Mouse (Mus musculus) right cerebral cortex, adult 2 months (tissue): ENCODE data around the gene 3110082I17Rik.

Experiments
- DNase-seq, 2 experiments: peaks; one replicate each; pipeline ENCODE4 v3.0.0; 2021 to 2022; ENCODE audit warnings: low spot score in 2 of 2

The 3110082I17Rik gene

GRCm38 (mm10) chr5:139378986-139379629 lies 81.2 kb downstream of the 3110082I17Rik start:
- no peak for DNase-seq

GRCm38 (mm10) chr5:139378271-139378556 lies 82.1 kb downstream of the 3110082I17Rik start:
- DNase-seq = no peak

- DNase-seq = no peak
Measured at GRCm38 (mm10) chr5:139377468-139378270, 82.7 kb downstream of the 3110082I17Rik start, which contains the start of gene Gpr146. TSS of gene Gpr146 (plus strand) at chr5:139377697.

- DNase-seq = no peak
Measured at GRCm38 (mm10) chr5:139374841-139375240, 85.5 kb downstream of the 3110082I17Rik start.

GRCm38 (mm10) chr5:139373889-139374444 lies 86.4 kb downstream of the 3110082I17Rik start:
- DNase-seq = no peak

- DNase-seq = no peak
Measured at GRCm38 (mm10) chr5:139373126-139373525, 87.2 kb downstream of the 3110082I17Rik start.

GRCm38 (mm10) chr5:139371631-139372401 lies 88.5 kb downstream of the 3110082I17Rik start:
- DNase-seq = peak; percentile 83 to 87

GRCm38 (mm10) chr5:139371118-139371517 lies 89.2 kb downstream of the 3110082I17Rik start:
- no peak for DNase-seq

GRCm38 (mm10) chr5:139370336-139370735 lies 90.0 kb downstream of the 3110082I17Rik start:
- DNase-seq = no peak

GRCm38 (mm10) chr5:139368638-139369320 lies 91.5 kb downstream of the 3110082I17Rik start:
- DNase-seq = no peak

GRCm38 (mm10) chr5:139367884-139368458 lies 92.4 kb downstream of the 3110082I17Rik start:
- no peak for DNase-seq

GRCm38 (mm10) chr5:139366484-139366883 lies 93.8 kb downstream of the 3110082I17Rik start:
- no peak for DNase-seq

GRCm38 (mm10) chr5:139365827-139366226 lies 94.5 kb downstream of the 3110082I17Rik start:
- DNase-seq = no peak

GRCm38 (mm10) chr5:139364911-139365571 lies 95.3 kb downstream of the 3110082I17Rik start:
- DNase-seq = no peak

GRCm38 (mm10) chr5:139364260-139364910 lies 95.9 kb downstream of the 3110082I17Rik start:
- peak; percentile 95 for DNase-seq

- DNase-seq = no peak
Measured at GRCm38 (mm10) chr5:139363858-139364257, 96.5 kb downstream of the 3110082I17Rik start.

GRCm38 (mm10) chr5:139359244-139359643 lies 101.1 kb downstream of the 3110082I17Rik start:
- no peak for DNase-seq

- DNase-seq = peak; percentile 40 to 46
Measured at GRCm38 (mm10) chr5:139358653-139359052, 101.7 kb downstream of the 3110082I17Rik start.

- DNase-seq = peak; percentile 85 to 87
Measured at GRCm38 (mm10) chr5:139355235-139355772, 105.0 kb downstream of the 3110082I17Rik start.

GRCm38 (mm10) chr5:139353946-139354345 lies 106.4 kb downstream of the 3110082I17Rik start:
- DNase-seq = no peak
